Mouse (Mus musculus) midbrain, embryonic 14.5 days (tissue): Measurements from ENCODE around the gene Olfr718-ps1. TPM values are rescaled to one million over a fixed set of nuclear protein-coding genes. Genes with fewer than 3 reads are reported as not detected.

ENCODE experiments used
- ATAC-seq: fragments of 200-750 bp; cut with Nextera tagmentation; 2 replicates; pipeline ENCODE4 v1.8.0; 2017; ENCODE audit warnings: moderate number of reproducible peaks, moderate library complexity; ENCODE audit not compliant: low FRiP score, low TSS enrichment
- DNase-seq: peaks from one replicate; pipeline ENCODE4 v3.0.0-alpha.2; 2015
- H3K27ac ChIP-seq: fragments of 300-500 bp; sonication (generic); replicated peaks from 2 replicates; pipeline ENCODE4 v1.5.1; 2014; ENCODE audit warnings: mild to moderate bottlenecking, low read depth, low read length, moderate library complexity
- H3K27me3 ChIP-seq: fragments of 300-500 bp; sonication (generic); 2 replicates; pipeline ENCODE4 v1.6.1; 2014; ENCODE audit warnings: low read length, control low read depth, mixed read lengths; ENCODE audit not compliant: control insufficient read depth, insufficient read depth
- H3K36me3 ChIP-seq: fragments of 300-500 bp; sonication (generic); 2 replicates; pipeline ENCODE4 v1.6.1; 2014; ENCODE audit warnings: low read length, control low read depth; ENCODE audit not compliant: control insufficient read depth, insufficient read depth
- H3K4me1 ChIP-seq: fragments of 300-500 bp; sonication (generic); 2 replicates; pipeline ENCODE4 v1.6.1; 2014; ENCODE audit warnings: mild to moderate bottlenecking, antibody characterized with exemption, low read length, control low read depth; ENCODE audit not compliant: control insufficient read depth, insufficient read depth
- H3K4me2 ChIP-seq: fragments of 300-500 bp; sonication (generic); 2 replicates; pipeline ENCODE4 v1.6.1; 2014; ENCODE audit warnings: mild to moderate bottlenecking, low read length, moderate library complexity
- H3K4me3 ChIP-seq: fragments of 300-500 bp; sonication (generic); replicated peaks from 2 replicates; pipeline ENCODE4 v1.5.1; 2014; ENCODE audit warnings: low read depth, low read length
- H3K9ac ChIP-seq: fragments of 300-500 bp; sonication (generic); replicated peaks from 2 replicates; pipeline ENCODE4 v1.6.1; 2014; ENCODE audit warnings: mild to moderate bottlenecking, low read length, moderate library complexity
- H3K9me3 ChIP-seq: fragments of 300-500 bp; sonication (generic); 2 replicates; pipeline ENCODE4 v1.6.1; 2016; ENCODE audit warnings: low read length, control low read depth, mixed read lengths; ENCODE audit not compliant: control insufficient read depth
- WGBS: fragments of 180-500 bp; shearing (Covaris S2); extraction: QIAGEN DNeasy Blood & Tissue Kit; methylation state at CpG from one replicate; pipeline ENCODE4 v1.1.7; 2014; 5-methylcytosine and 5-hydroxymethylcytosine counted together
- polyA plus RNA-seq: library from polyadenylated mRNA; unstranded; fragments of >200 nt; fragmentation: Nextera tagmentation; extraction: Ambion mirVana; gene quantifications from 2 replicates; pipeline ENCODE4 v1.2.1, GENCODE M21; 2014

Olfr718-ps1 gene
- polyA plus RNA-seq, 1 experiment from 2014 or later, result not detected

GRCm38 (mm10) chr5:143177541-143178200 lies 30.3 kb upstream of the Olfr718-ps1 start:
- Histone ChIP-seq H3K4me1 (peaks cover 10% of the 10 kb centered on the region), H3K4me3 (no peak overlapping the region), H3K9me3 (no peaks in the 10 kb centered on the region), H3K27me3 (no peaks in the 10 kb centered on the region), H3K9ac (no peak overlapping the region), H3K4me2 (no peak overlapping the region), H3K36me3 (peaks cover 52% of the 10 kb centered on the region), H3K27ac (no peak overlapping the region)
- DNase-seq (no peak), ATAC-seq (no peak)
- WGBS, result 94% methylated on average over 3 of the region's 3 CpGs

- Histone ChIP-seq H3K27ac (no peak overlapping the region), H3K9me3 (no peaks in the 10 kb centered on the region), H3K27me3 (no peaks in the 10 kb centered on the region), H3K9ac (no peak overlapping the region), H3K36me3 (peaks cover 69% of the 10 kb centered on the region), H3K4me2 (no peak overlapping the region), H3K4me3 (no peak overlapping the region), H3K4me1 (peaks cover 10% of the 10 kb centered on the region)
- no peak for ATAC-seq
- WGBS, result 95% methylated on average over 4 of the region's 4 CpGs
- DNase-seq, result no peak
Observed at GRCm38 (mm10) chr5:143175970-143176369, 28.6 kb upstream of the Olfr718-ps1 start.

GRCm38 (mm10) chr5:143165508-143166070 lies 18.2 kb upstream of the Olfr718-ps1 start:
- Histone ChIP-seq H3K9ac (no peak overlapping the region), H3K27me3 (no peaks in the 10 kb centered on the region), H3K27ac (no peak overlapping the region), H3K4me3 (no peak overlapping the region), H3K9me3 (no peaks in the 10 kb centered on the region), H3K4me2 (no peak overlapping the region), H3K4me1 (no peaks in the 10 kb centered on the region), H3K36me3 (no peaks in the 10 kb centered on the region; the same call in 1 of the 2 replicates)
- 17% methylated on average over 18 of the region's 18 CpGs for WGBS
- DNase-seq (no peak), ATAC-seq (no peak)

GRCm38 (mm10) chr5:143155534-143155933 lies 8.2 kb upstream of the Olfr718-ps1 start:
- H3K4me1 ChIP-seq, result no peaks in the 10 kb centered on the region
- DNase-seq (no peak), ATAC-seq (no peak)
- no peak overlapping the region for H3K4me3 ChIP-seq
- no peaks in the 10 kb centered on the region for H3K9me3 ChIP-seq
- no peaks in the 10 kb centered on the region for H3K36me3 ChIP-seq
- WGBS, result 89% methylated on average over 3 of the region's 3 CpGs
- H3K9ac ChIP-seq, result no peak overlapping the region
- no peak overlapping the region for H3K27ac ChIP-seq
- no peak overlapping the region for H3K4me2 ChIP-seq
- H3K27me3 ChIP-seq, result peaks cover 12% of the 10 kb centered on the region

- H3K27ac ChIP-seq, result no peak overlapping the region
- H3K9ac ChIP-seq, result no peak overlapping the region
- no peaks in the 10 kb centered on the region for H3K4me1 ChIP-seq
- no peaks in the 10 kb centered on the region for H3K9me3 ChIP-seq
- no peak overlapping the region for H3K4me2 ChIP-seq
- no peaks in the 10 kb centered on the region for H3K36me3 ChIP-seq
- peaks cover 12% of the 10 kb centered on the region for H3K27me3 ChIP-seq
- no peak for DNase-seq
- ATAC-seq, result no peak
- WGBS, result 92% methylated on average over 10 of the region's 10 CpGs
- no peak overlapping the region for H3K4me3 ChIP-seq
Observed at GRCm38 (mm10) chr5:143153756-143154155, 6.4 kb upstream of the Olfr718-ps1 start.

GRCm38 (mm10) chr5:143150044-143150443 lies 2.7 kb upstream of the Olfr718-ps1 start:
- Histone ChIP-seq H3K36me3 (no peaks in the 10 kb centered on the region), H3K9me3 (no peaks in the 10 kb centered on the region), H3K4me3 (no peak overlapping the region), H3K9ac (no peak overlapping the region), H3K27me3 (no peaks in the 10 kb centered on the region), H3K4me2 (no peak overlapping the region), H3K27ac (no peak overlapping the region), H3K4me1 (no peaks in the 10 kb centered on the region)
- DNase-seq, result no peak
- 81% methylated on average over 2 of the region's 2 CpGs for WGBS
- no peak for ATAC-seq

- no peak for DNase-seq
- no peak overlapping the region for H3K9ac ChIP-seq
- no peak overlapping the region for H3K4me3 ChIP-seq
- no peak overlapping the region for H3K27ac ChIP-seq
- ATAC-seq, result no peak
- H3K4me2 ChIP-seq, result no peak overlapping the region
- WGBS, result 92% methylated on average over 2 of the region's 2 CpGs
- H3K36me3 ChIP-seq, result no peaks in the 10 kb centered on the region
- no peaks in the 10 kb centered on the region for H3K9me3 ChIP-seq
- no peaks in the 10 kb centered on the region for H3K27me3 ChIP-seq
- H3K4me1 ChIP-seq, result no peaks in the 10 kb centered on the region
Observed at GRCm38 (mm10) chr5:143149536-143149935, 2.2 kb upstream of the Olfr718-ps1 start.

GRCm38 (mm10) chr5:143148661-143149060 lies 1.3 kb upstream of the Olfr718-ps1 start:
- no peaks in the 10 kb centered on the region for H3K4me1 ChIP-seq
- 93% methylated on average over 5 of the region's 5 CpGs for WGBS
- DNase-seq (no peak), ATAC-seq (no peak)
- H3K27ac ChIP-seq, result no peak overlapping the region
- H3K4me2 ChIP-seq, result no peak overlapping the region
- H3K27me3 ChIP-seq, result no peaks in the 10 kb centered on the region
- H3K4me3 ChIP-seq, result no peak overlapping the region
- H3K9ac ChIP-seq, result no peak overlapping the region
- no peaks in the 10 kb centered on the region for H3K9me3 ChIP-seq
- H3K36me3 ChIP-seq, result no peaks in the 10 kb centered on the region

GRCm38 (mm10) chr5:143137580-143137979 lies 9.8 kb downstream of the Olfr718-ps1 start:
- no peak overlapping the region for H3K4me3 ChIP-seq
- no peak overlapping the region for H3K9ac ChIP-seq
- H3K4me2 ChIP-seq, result no peak overlapping the region
- H3K27me3 ChIP-seq, result no peaks in the 10 kb centered on the region
- H3K36me3 ChIP-seq, result no peaks in the 10 kb centered on the region
- ATAC-seq (no peak), DNase-seq (no peak)
- H3K27ac ChIP-seq, result no peak overlapping the region
- WGBS, result 83% methylated on average over 13 of the region's 13 CpGs
- no peaks in the 10 kb centered on the region for H3K9me3 ChIP-seq
- no peaks in the 10 kb centered on the region for H3K4me1 ChIP-seq
